Mouse (Mus musculus) layer of hippocampus, adult 9-11 months (tissue): Measurements from ENCODE around the gene Nfya.

ENCODE experiments used
- DNase-seq: peaks from one replicate; pipeline ENCODE4 v3.0.0; 2022

The Nfya gene

DNA sequence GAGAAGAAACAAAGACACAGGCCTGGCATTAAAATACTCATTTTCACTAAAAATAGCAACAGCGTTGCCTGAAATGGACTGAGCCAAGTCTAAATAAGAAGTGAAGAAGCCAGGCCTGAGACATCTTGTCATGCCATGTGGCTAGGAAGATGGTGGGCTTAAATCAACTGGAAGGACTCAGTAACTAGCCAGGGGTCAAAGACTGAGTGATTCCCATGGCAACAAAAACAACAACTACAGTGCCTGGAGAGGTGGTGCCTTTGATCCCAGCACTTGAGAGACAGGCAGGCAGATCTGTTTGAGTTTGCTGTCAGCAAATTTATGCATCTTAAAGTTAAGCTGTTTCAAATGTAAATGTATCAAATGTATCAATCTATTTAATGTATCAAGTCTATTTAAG is 69.4 kb downstream of the Nfya start:
- no peak for DNase-seq
